Mouse (Mus musculus): ENCODE data around the gene Katnb1. TPM values are rescaled to one million over a fixed set of nuclear protein-coding genes. Genes with fewer than 3 reads are reported as not detected.

The Katnb1 gene
- 4.7 and 5.1 TPM in 2 replicates for polyA plus RNA-seq (2015; fragmentation: Nextera tagmentation; extraction: Ambion mirVana)

- H3K4me3 ChIP-seq (ENCODE audit: low read depth, low read length): peak within 1 kb of the TSS; percentile 71
- no peaks in the 10 kb centered on the region for H3K27me3 ChIP-seq (ENCODE audit: insufficient read depth, low read length)
- peak within 1 kb of the TSS; percentile 74 for H3K9ac ChIP-seq (replicated peaks)
- H3K4me1 ChIP-seq (ENCODE audit: insufficient read depth): peaks cover 7% of the 10 kb centered on the region; the same call in 1 of the 2 replicates
- TF ChIP-seq CTCF (IDR thresholded peaks at IDR 0.05; ENCODE audit: low read depth) (no peak), EP300 (IDR thresholded peaks at IDR 0.05; ENCODE audit: low read depth) (peak; percentile 98)
- H3K4me2 ChIP-seq (ENCODE audit: low read depth, low read length): peak within 1 kb of the TSS; percentile 94
- H3K9me3 ChIP-seq (ENCODE audit: low read length): no peaks in the 10 kb centered on the region
- no peaks in the 10 kb centered on the region; the same call in 1 of the 2 replicates for H3K36me3 ChIP-seq (replicated peaks; ENCODE audit: insufficient read depth, low read length)
- H3K27ac ChIP-seq (ENCODE audit: low read depth): peak within 1 kb of the TSS; percentile 74
- under 1% methylated on average over 47 of the region's 47 CpGs for WGBS (ENCODE audit: insufficient replicate concordance)
- DNase-seq (peak; percentile 97), ATAC-seq (peak; percentile 95)
Observed at GRCm38 (mm10) chr8:95080381-95081341, at the start of gene Katnb1. Gene Katnb1, plus strand, starts transcription at chr8:95081186.

- ATAC-seq (peak; percentile 90), DNase-seq (peak; percentile 58)
- H3K4me3 ChIP-seq (ENCODE audit: low read depth, low read length): no peak overlapping the region
- TF ChIP-seq CTCF (IDR thresholded peaks at IDR 0.05; ENCODE audit: low read depth) (no peak), EP300 (IDR thresholded peaks at IDR 0.05; ENCODE audit: low read depth) (peak; percentile 26; the same call in 1 of the 2 replicates)
- no peak overlapping the region for H3K4me2 ChIP-seq (ENCODE audit: low read depth, low read length)
- no peak overlapping the region for H3K9ac ChIP-seq (replicated peaks)
- no peaks in the 10 kb centered on the region for H3K9me3 ChIP-seq (ENCODE audit: low read length)
- H3K27ac ChIP-seq (ENCODE audit: low read depth): peak overlapping the region; percentile 51
- H3K36me3 ChIP-seq (replicated peaks; ENCODE audit: insufficient read depth, low read length): no peaks in the 10 kb centered on the region
- no peaks in the 10 kb centered on the region for H3K27me3 ChIP-seq (ENCODE audit: insufficient read depth, low read length)
- WGBS (ENCODE audit: insufficient replicate concordance): 39% methylated on average over 7 of the region's 7 CpGs
- peaks cover 24% of the 10 kb centered on the region for H3K4me1 ChIP-seq (ENCODE audit: insufficient read depth)
Observed at GRCm38 (mm10) chr8:95037106-95037925, 43.7 kb upstream of the Katnb1 start.

- peak overlapping the region; percentile 38 for H3K4me2 ChIP-seq (ENCODE audit: low read depth, low read length)
- H3K4me3 ChIP-seq (ENCODE audit: low read depth, low read length): no peak overlapping the region
- H3K4me1 ChIP-seq (ENCODE audit: insufficient read depth): peaks cover 26% of the 10 kb centered on the region
- ATAC-seq: peak; percentile 75
- DNase-seq: no peak
- no peak overlapping the region for H3K9ac ChIP-seq (replicated peaks)
- H3K36me3 ChIP-seq (replicated peaks; ENCODE audit: insufficient read depth, low read length): no peaks in the 10 kb centered on the region
- H3K27ac ChIP-seq (ENCODE audit: low read depth): peak overlapping the region; percentile 80
- 56% methylated on average over 6 of the region's 6 CpGs for WGBS (ENCODE audit: insufficient replicate concordance)
- TF ChIP-seq EP300 (IDR thresholded peaks at IDR 0.05; ENCODE audit: low read depth) (no peak), CTCF (IDR thresholded peaks at IDR 0.05; ENCODE audit: low read depth) (no peak)
- no peaks in the 10 kb centered on the region for H3K27me3 ChIP-seq (ENCODE audit: insufficient read depth, low read length)
- no peaks in the 10 kb centered on the region for H3K9me3 ChIP-seq (ENCODE audit: low read length)
Observed at GRCm38 (mm10) chr8:95041883-95042784, 38.9 kb upstream of the Katnb1 start.

GRCm38 (mm10) chr8:95044811-95045210 lies 36.2 kb upstream of the Katnb1 start:
- H3K36me3 ChIP-seq (replicated peaks; ENCODE audit: insufficient read depth, low read length): no peaks in the 10 kb centered on the region
- ATAC-seq: no peak
- 69% methylated on average over 4 of the region's 4 CpGs for WGBS (ENCODE audit: insufficient replicate concordance)

GRCm38 (mm10) chr8:95046982-95047381 lies 34.0 kb upstream of the Katnb1 start:
- Histone ChIP-seq H3K4me1 (ENCODE audit: insufficient read depth) (peaks cover 12% of the 10 kb centered on the region; the same call in 1 of the 2 replicates), H3K27me3 (ENCODE audit: insufficient read depth, low read length) (no peaks in the 10 kb centered on the region), H3K27ac (ENCODE audit: low read depth) (peak overlapping the region; percentile 75), H3K4me3 (ENCODE audit: low read depth, low read length) (no peak overlapping the region), H3K9me3 (ENCODE audit: low read length) (no peaks in the 10 kb centered on the region), H3K9ac (replicated peaks) (no peak overlapping the region), H3K36me3 (replicated peaks; ENCODE audit: insufficient read depth, low read length) (no peaks in the 10 kb centered on the region), H3K4me2 (ENCODE audit: low read depth, low read length) (no peak overlapping the region)
- TF ChIP-seq CTCF (IDR thresholded peaks at IDR 0.05; ENCODE audit: low read depth): no peak
- peak; percentile 57 for ATAC-seq
- WGBS (ENCODE audit: insufficient replicate concordance): 30% methylated on average over 3 of the region's 3 CpGs
- DNase-seq: peak; percentile 39

More at GRCm38 (mm10) chr8:95044811-95045210, 36.2 kb upstream of the Katnb1 start:
- Histone ChIP-seq H3K27ac (ENCODE audit: low read depth) (no peak overlapping the region), H3K4me3 (ENCODE audit: low read depth, low read length) (no peak overlapping the region), H3K4me2 (ENCODE audit: low read depth, low read length) (no peak overlapping the region), H3K27me3 (ENCODE audit: insufficient read depth, low read length) (no peaks in the 10 kb centered on the region), H3K9ac (replicated peaks) (no peak overlapping the region), H3K9me3 (ENCODE audit: low read length) (no peaks in the 10 kb centered on the region), H3K4me1 (ENCODE audit: insufficient read depth) (peaks cover 16% of the 10 kb centered on the region; the same call in 1 of the 2 replicates)
- TF ChIP-seq CTCF (IDR thresholded peaks at IDR 0.05; ENCODE audit: low read depth) (no peak), EP300 (IDR thresholded peaks at IDR 0.05; ENCODE audit: low read depth) (no peak)
- DNase-seq: no peak

Measured in liver, postnatal 0 days (tissue).